Mouse (Mus musculus): Measurements from ENCODE around the gene Ehmt2.
"Not testable (repeated sequence)": the region's sequence is repeated elsewhere in the genome, so short reads cannot be mapped to it uniquely, and the experiment has no call there.

Gene Ehmt2

DNA sequence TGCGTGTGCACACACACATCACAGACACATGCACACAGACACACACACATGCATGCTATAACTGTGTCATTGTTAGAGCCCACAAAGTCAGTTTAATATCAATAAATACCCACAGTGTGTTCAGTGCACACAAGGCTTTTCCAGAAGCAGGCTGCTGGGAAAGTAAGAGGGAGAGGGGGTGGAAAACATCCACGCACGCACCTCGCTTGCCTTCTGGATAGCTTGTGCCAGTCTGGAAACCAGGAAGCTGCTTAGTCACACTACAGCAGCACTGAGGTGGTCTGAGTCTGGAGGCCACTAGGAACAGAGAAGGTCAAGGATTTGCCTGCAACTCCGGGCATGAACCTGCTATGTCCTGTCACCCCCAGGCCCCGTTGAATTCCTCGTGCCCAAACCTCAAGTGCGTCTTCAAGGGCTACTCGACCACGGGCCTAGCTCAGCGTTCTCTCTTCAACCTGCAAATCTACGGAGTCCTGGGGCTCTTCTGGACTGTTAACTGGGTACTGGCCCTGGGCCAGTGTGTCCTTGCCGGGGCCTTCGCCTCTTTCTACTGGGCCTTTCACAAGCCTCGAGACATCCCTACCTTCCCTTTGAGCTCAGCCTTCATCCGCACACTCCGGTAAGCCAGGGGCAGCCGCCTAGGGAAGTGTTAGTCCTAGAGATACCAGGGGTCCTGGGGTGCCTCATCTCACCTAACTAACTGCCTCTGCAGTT is 29.2 kb downstream of the Ehmt2 start:
- no peak for DNase-seq (ENCODE audit: low spot score in 2 of 2)

DNA sequence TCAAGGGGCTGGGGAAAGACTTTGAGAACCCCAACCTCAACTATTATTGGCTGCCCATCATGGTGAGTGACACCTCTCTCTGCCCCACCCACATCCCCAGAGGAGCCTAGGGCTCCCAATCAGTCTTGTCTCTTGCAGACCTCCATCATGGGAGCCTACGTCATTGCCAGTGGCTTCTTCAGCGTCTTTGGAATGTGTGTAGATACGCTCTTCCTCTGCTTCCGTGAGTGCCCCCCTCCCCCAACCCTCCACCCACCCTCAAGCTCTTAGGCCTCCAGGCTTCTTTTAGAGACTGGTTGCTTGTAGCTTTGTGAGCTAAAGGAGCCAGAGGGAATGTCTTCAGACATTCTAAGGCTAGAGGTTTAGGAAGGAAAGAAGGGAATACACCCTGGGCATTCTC is 30.6 kb downstream of the Ehmt2 start:
- DNase-seq (ENCODE audit: low spot score in 2 of 2) = no peak

DNA sequence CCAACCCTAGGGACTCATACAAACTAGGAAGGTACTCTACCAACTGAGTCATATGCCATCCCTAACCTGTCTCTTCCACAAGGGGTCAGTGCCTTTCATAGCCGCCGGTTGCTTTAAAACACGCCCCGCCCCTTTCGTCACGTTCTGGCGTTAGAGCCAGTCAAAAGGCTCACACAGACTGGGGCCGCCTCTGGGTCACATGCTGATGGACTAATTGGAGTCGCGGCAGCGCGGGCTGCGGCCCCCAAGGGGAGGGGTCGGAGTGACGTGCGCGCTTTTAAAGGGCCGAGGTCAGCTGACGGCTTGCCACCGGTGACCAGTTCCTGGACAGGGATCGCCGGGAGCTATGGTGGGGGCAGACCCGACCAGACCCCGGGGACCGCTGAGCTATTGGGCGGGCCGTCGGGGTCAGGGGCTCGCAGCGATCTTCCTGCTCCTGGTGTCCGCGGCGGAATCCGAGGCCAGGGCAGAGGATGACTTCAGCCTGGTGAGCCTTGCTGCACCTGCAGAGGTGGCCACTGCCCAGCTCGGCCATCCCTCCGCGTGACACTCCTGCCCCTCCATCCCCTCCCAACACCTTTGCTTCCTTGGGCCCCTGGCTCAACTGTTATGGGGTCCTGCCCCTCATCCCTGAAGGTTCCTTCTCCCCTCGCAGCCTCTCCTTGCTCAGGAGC is 32.9 kb downstream of the Ehmt2 start, which contains the start of gene Neu1:
TSS of gene Neu1 (plus strand) at position 193 of the 674 bp plus-strand sequence.
- DNase-seq (ENCODE audit: low spot score in 2 of 2) = peak; percentile 96 to 99

DNA sequence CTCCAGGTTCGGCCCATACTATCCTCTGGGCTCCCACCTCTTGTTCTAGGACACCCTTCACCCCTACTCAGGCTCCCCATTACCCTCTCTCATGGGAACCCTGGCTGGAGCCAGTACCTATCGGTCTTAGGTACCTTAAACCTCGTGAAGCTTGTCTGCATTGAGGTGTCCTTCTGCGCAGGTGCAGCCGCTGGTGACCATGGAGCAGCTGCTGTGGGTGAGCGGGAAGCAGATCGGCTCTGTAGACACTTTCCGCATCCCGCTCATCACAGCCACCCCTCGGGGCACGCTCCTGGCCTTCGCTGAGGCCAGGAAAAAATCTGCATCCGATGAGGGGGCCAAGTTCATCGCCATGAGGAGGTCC is 33.4 kb downstream of the Ehmt2 start:
- DNase-seq (ENCODE audit: low spot score in 2 of 2) = no peak

DNA sequence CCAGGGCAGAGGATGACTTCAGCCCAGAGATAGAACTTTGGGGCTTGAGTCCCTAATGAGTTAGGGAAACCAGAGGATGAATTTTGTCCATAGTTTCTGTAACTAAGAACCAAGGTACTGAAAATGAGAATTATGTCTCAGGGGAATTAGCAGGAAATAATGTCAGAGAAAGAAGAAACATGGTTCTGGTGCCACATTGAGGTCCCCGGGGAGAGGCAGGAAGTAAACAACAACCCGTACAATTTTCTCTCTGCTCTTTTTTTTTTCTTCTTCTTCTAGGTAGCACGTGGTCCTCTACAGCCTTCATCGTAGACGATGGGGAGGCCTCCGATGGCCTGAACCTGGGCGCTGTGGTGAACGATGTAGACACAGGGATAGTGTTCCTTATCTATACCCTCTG is 34.0 kb downstream of the Ehmt2 start:
- DNase-seq (ENCODE audit: low spot score in 2 of 2) = no peak

DNA sequence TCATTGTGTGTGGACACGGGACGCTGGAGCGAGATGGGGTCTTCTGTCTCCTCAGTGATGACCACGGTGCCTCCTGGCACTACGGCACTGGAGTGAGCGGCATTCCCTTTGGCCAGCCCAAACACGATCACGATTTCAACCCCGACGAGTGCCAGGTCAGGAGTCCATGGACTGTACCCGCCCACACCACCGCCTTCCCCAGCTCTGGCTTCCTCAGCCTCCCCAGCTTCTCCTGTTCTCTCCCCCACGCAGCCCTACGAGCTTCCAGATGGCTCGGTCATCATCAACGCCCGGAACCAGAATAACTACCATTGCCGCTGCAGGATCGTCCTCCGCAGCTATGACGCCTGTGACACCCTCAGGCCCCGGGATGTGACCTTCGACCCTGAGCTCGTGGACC is 35.8 kb downstream of the Ehmt2 start:
- DNase-seq (ENCODE audit: low spot score in 2 of 2) = no peak

DNA sequence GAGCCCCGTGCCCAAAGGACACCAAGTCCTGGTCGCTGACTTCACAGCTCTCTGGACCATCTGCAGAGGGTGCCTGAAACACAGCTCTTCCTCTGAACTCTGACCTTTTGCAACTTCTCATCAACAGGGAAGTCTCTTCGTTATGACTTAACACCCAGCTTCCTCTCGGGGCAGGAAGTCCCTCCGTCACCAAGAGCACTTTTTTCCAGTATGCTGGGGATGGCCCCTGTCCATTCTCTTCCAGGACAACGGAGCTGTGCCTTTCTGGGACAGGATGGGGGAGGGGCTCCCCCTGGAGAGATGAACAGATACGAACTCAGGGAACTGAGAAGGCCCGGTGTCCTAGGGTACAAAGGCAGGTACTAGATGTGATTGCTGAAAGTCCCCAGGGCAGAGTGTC is 36.6 kb downstream of the Ehmt2 start:
- DNase-seq (ENCODE audit: low spot score in 2 of 2) = no peak

DNA sequence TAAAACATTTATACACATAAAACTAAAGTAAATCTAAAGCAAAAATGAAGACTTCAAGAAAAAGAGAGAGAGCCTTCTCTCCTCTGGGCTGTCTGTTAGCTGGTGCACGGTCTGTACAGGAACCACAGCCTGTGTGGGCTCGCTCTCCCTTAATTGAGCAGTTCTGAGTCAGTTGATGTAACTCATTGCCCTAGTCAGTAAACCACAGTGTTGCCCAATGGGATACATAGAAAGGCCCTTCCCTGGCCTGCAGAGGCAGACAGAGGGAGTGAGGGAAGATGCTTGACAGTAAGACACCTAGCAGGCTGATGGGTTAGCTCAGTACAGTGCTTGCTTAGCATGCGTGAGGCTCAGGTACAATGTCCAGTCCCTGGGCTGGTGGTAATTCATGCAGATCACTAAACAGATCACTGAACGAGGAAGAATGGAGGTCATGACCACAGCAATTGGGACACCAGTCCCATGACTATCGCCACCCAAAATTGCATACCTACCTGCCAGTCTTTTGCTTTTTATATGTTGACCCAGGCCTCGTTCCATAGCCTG is 39.8 kb downstream of the Ehmt2 start:
- DNase-seq (ENCODE audit: low spot score in 2 of 2) = no peak

DNA sequence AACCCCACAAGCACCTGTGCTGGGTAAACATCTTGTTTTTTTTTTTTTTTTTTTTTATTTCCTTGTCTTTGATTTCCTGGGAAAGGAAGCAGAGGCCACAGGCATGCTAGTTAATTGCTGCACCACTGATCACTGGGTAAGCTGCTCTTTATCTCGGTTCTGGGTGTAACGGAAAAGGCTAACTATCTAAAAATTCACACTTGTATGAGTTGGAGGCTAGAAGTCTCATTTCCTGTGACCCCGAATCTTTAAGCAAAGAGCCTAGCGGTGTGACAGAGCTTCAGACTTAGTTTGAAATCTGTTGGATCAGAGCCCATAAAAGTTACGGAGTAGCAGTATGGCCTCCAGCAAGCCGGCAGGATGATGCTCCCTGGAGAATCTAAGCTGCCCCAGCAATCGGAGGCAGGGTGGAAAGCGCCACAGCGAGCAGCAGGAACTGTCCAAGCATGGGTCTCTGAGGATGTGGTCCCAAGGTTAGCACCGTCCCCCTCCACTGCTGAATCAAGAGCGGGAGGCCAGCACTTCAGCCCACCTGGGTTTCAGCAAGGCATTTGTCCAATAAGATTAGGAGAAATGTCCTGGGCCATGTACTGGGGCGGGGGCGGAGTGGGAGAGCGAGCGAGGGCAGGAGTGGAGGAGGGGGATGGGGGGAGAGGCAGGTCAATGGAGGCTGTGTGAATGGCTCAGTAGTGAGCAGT is 43.2 kb downstream of the Ehmt2 start:
- DNase-seq (ENCODE audit: low spot score in 2 of 2) = no peak

DNA sequence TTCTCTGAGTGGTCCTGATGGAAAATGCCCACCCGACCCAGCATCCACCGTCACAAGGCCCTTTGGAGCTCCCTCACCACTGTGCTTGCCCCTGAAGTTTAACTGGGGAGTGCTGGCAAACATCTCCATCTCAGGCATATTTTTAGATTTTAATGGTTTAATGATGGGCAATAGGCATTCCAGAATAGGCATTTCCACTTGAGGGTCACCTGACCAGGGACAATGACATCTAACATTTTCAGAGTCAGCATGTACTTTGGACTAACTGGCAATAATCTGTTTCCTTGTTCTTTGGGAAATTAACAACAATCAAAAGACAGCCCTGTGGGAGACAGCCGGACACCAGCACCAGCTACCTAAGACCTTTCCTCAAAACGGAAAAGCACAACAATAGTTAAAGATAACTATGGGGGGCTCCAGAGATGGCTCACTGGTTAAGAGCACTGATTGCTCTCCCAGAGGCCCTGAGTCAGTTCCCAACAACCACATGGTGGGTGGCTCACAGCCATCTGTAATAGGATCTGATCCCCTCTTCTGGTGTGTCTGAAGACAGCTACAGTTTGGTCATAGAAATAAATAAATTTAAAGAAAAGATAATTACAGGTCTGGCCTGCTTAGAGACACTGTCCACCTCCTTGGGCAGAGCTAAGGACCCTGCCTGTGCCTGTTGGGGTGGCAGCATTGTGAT is 45.0 kb downstream of the Ehmt2 start:
- no peak for DNase-seq (ENCODE audit: low spot score in 2 of 2)

DNA sequence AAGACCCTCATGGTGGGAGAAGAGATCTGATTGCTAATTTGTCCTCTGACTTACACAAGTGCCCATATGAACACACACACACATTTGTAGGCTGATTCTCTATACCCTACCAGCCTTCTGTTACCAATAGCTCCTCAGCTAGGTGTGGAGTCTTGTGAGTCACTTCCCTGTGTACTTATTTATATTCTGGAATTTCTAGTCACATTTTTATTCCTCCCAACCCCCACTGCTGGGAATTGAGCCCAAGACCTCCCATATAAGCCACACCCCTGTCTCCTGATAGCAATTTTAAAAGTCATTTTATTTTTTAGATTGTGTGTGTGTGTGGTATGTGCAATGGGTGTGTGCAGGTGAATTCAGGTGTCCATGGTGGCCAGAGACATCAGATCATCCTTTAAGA is 46.1 kb downstream of the Ehmt2 start:
- no peak for DNase-seq (ENCODE audit: low spot score in 2 of 2)

DNA sequence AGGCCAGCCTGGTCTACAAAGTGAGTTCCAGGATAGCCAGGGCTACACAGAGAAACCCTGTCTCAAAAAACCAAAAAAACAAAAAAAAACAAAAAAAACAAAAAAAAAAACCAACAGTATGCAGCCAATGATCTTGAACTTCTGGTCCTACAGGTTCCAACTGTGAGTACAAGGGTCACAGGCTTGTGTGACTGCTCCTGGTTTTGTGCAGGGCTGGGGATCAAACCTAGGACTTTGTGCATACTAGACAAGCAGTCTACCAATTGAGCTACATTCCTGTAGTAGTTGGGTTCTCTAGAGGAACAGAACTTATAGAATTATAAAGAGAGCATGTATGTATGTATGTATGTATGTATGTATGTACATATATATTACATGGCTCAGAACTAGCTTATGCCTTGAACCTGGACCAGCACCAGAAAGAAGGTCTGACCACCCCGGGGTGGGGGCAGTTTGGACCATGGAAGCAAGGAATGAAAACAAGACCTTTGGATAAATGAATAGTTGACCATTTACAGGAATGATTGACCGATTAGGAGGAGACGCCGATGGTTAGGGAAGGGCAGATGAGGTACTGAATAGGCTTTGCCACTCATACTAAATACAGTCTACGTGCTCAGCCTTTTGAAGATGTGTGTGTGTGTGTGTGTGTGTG is 48.3 kb downstream of the Ehmt2 start:
- no peak for DNase-seq (ENCODE audit: low spot score in 2 of 2)

DNA sequence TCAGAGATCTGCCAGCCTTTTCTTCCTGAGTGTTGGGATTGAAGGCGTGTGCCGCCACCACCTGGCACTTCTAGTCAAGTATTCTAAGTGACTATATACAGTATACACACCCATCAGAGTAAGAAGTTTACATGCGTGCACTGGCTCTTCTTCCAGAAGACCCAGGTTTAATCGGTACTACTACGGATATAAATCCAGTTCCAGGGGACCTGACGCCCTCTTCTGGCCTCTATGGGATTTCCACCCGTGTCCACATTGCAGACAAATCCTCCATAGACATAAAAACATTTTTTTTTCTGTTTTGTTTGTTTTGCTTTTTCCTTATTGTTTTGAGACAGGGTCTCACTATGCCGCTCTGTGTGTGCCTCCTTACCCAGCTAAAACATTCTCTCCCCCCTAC is 49.3 kb downstream of the Ehmt2 start:
- DNase-seq (ENCODE audit: low spot score in 2 of 2) = no peak

DNA sequence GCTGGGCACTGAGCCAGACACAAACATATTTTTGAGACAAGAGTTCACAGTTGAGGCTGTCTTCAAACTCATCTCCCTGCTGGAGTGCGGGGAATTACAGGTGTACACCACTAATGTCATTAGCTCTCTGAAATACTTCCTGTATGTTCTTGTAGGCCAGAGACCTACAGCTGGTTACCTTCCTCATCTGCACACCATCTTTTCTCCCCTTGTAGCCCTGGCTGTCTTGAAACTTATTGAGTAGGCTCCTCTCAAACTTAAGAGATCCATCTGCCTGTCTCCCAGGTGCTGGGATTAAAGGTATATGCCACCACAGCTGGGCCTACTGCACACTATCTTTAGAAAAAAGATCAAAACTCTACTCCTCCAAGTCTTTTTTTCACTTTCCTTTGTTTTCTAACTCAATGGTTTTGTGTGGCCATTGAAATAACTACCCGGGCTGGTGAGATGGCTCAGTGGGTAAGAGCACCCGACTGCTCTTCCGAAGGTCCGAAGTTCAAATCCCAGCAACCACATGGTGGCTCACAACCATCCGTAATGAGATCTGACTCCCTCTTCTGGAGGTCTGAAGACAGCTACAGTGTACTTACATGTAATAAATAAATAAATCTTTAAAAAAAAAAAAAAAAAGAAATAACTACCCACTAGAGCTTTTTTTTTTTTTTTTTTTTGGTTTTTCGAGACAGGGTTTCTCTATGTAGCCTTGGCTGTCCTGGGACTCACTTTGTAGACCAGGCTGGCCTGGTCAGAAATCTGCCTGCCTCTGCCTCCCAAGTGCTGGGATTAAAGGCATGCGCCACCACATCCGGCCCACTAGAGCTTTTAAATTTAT is 50.7 kb downstream of the Ehmt2 start:
- DNase-seq (ENCODE audit: low spot score in 2 of 2) = not testable (repeated sequence)

DNA sequence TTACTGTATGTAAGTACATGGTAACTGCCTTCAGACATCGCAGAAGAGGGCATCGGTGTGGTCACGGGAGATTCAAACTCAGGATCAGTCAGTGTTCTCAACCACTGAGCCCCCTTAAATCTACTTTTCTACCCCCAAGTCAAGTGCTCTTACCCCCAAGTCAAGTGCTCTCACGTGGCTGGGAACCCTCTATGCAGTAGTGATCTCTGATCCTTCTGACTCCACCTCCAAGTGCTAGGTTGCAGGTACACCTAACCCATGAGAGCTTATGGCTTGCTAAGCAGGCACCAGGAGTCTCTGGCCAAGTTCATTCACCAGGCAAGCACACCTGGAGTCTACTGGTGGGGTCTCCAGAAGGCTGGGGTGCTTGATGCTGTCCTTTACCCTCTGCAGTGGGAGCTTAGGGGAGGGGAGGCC is 51.3 kb downstream of the Ehmt2 start:
- no peak for DNase-seq (ENCODE audit: low spot score in 2 of 2)

DNA sequence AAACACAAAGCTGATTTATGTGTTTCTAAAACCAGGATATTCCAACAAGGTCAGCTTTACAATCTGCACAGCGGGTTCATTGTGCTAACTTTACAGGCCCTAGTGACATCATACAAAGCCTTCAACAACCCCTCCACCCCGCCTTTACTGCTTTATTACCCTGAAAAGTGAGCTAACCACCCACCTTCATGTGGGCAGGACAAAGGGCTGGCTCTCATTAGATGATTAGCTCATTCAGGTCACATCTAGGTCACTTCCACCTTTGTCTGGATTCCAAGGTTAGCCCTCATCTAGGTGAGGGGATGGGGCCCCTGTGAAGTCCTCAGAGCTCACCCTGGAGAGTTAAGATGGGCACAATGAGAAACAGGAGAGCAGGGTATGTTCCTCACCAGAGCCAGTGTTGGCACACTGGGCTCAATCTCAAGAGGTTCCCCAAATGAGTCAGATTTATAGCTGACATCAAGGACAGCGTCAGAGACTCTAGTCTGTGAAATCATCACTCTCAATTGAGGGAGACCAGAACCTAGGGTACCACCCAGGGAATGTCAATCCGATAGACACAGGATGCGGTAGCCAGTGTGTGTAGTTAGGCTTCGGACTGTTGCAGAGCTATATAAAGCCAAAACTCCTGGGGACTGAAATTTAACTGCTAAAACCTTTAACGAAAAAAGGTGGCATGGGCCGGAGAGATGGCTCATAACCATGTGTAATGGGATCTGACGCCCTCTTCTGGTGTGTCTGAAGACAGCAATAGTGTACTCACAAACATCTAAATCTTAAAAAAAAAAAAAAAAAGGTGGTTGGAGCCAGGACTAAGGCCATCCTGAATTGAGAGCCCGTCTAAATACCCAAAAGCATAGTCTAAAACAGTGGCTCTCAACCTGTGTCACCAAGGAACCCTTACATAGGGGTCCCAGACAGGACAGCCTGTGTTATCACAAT is 52.5 kb downstream of the Ehmt2 start:
- no peak for DNase-seq (ENCODE audit: low spot score in 2 of 2)

DNA sequence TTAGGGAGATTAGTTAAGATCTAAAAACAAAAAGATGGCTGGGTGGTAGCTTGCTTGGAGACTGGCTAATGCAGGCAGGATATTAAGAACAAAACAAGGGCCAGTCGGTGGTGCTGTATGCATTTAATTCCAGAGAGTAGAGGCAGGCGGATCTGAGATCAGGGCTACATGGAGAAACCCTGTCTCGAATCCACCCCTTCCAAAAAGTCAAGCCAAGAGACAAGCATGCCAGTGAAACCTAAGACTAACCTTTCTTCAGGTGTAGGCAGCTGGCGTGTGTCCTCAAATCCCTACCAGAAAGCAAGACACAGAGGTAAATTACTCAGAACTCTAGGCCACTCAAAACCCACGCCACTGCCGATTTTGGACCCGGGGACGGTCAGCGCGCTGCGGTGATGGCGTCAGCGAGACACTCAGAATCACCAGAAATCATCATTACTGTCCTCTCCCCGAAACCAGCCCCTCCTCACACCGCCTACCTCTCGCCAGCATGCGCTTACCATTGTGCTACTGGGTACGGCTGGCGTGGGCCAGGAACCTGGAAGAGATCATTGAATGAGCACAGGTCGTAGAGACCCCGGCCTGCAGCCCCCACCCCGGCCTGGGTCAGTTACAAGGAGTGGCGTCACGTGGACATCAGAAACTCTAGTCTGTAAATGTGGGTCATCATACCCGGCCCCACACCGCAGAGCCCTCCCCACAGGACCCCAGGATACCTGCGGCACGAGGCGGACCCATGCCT is 53.5 kb downstream of the Ehmt2 start:
- DNase-seq (ENCODE audit: low spot score in 2 of 2) = no peak

DNA sequence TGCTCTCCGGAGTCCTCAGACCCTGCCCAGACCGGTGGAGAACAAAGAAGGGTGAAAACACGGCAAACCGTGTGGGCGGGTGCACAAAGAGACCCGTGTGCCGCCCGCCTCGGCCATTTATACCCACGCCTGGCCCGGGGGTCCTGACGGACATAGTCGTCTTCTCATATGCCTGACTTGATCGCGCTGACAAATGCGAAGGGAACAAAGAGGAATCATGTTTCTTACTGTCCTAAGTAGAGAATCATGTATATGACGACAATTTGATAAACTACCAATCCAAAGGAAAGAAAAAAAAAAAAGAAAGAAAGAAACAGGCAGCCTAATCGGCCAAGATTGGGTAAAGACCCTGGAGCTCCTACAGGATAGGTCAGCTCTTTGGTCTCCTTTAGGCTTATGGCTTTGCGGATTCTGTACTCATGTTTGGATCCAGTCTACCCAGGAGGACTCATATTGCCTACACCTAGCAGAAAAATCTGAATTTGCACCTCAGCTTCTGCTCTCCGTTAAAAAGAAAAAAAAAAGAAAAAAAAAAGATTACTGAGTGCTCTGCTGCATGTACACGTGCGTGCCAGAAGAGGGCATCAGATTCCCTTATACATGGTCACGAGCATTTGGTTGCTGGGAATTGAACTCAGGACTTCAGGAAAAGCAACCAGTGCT is 54.2 kb downstream of the Ehmt2 start:
- DNase-seq (ENCODE audit: low spot score in 2 of 2) = peak; percentile 74 to 87
